Mouse (Mus musculus) CH12.LX (cell line): ENCODE measurements around the gene Jak1. TPM values are rescaled to one million over a fixed set of nuclear protein-coding genes. Genes with fewer than 3 reads are reported as not detected.

Experiments used
- DNase-seq: peaks from one replicate; pipeline ENCODE4 v3.0.0-alpha.2; 2013; ENCODE audit errors: extremely low read depth
- H3K27ac ChIP-seq: 2 replicates; pipeline ENCODE4 v1.5.1; 2012; ENCODE audit warnings: low read depth, mild to moderate bottlenecking, control low read depth, moderate library complexity; ENCODE audit not compliant: insufficient read depth
- H3K27me3 ChIP-seq: replicated peaks from 2 replicates; pipeline ENCODE3; 2012; ENCODE audit warnings: inconsistent platforms
- H3K36me3 ChIP-seq, 2 experiments: replicated peaks in 1 of 2; 2 replicates each; pipeline versions ENCODE3 to v1.6.1; 2012; ENCODE audit warnings: inconsistent platforms in 1 of 2, low read length in 1 of 2, mild to moderate bottlenecking in 1 of 2, mixed read lengths in 1 of 2, moderate library complexity in 1 of 2; ENCODE audit not compliant: control insufficient read depth in 1 of 2, insufficient read depth in 1 of 2
- H3K4me1 ChIP-seq, 2 experiments: 2 replicates each; pipeline ENCODE4 v1.6.1; 2012; ENCODE audit warnings: inconsistent platforms in 1 of 2, moderate library complexity in 1 of 2; ENCODE audit not compliant: insufficient read depth in 2 of 2, control insufficient read depth in 1 of 2
- H3K4me2 ChIP-seq: 2 replicates; pipeline ENCODE4 v1.6.1; 2012; ENCODE audit warnings: low read depth, mild to moderate bottlenecking, control low read depth; ENCODE audit not compliant: poor library complexity, insufficient read depth, severe bottlenecking
- H3K4me3 ChIP-seq, 3 experiments: fragments of 150-350 bp in 1 of 3; sonication (generic) in 1 of 3; replicated peaks in 1 of 3; 2 replicates each; pipeline versions ENCODE3 to v1.5.1; 2011 to 2012; ENCODE audit warnings: low read depth in 2 of 3, low read length in 2 of 3, mild to moderate bottlenecking in 2 of 3, moderate library complexity in 2 of 3, control low read depth in 1 of 3, improper control_type of control experiment in 1 of 3, inconsistent platforms in 1 of 3, mixed read lengths in 1 of 3; ENCODE audit not compliant: poor library complexity in 1 of 3
- H3K79me2 ChIP-seq: replicated peaks from 2 replicates; pipeline ENCODE4 v1.6.1; 2012; ENCODE audit warnings: mild to moderate bottlenecking, moderate library complexity; ENCODE audit not compliant: control insufficient read depth, poor library complexity, insufficient read depth, severe bottlenecking; ENCODE audit errors: extremely low read depth
- H3K9ac ChIP-seq: 2 replicates; pipeline ENCODE4 v1.6.1; 2012; ENCODE audit warnings: low read depth, mild to moderate bottlenecking, control low read depth, moderate library complexity; ENCODE audit not compliant: insufficient read depth
- H3K9me3 ChIP-seq: replicated peaks from 2 replicates; pipeline ENCODE3; 2012; ENCODE audit warnings: low read length, inconsistent platforms, mixed read lengths
- BHLHE40 ChIP-seq: IDR thresholded peaks from 2 replicates; pipeline ENCODE4 v1.6.1; 2011; ENCODE audit warnings: mild to moderate bottlenecking, low read depth, low read length, improper control_type of control experiment
- CHD1 ChIP-seq: IDR thresholded peaks from 2 replicates; pipeline ENCODE4 v1.6.1; 2012; ENCODE audit warnings: low read depth, low read length, improper control_type of control experiment, inconsistent platforms
- CHD2 ChIP-seq: IDR thresholded peaks from 2 replicates; pipeline ENCODE4 v1.6.1; 2011; ENCODE audit warnings: low read length, improper control_type of control experiment
- CTCF ChIP-seq, 2 experiments: IDR thresholded peaks in 1 of 2; conservative IDR thresholded peaks in 1 of 2; 2 replicates each; pipeline ENCODE4 v1.5.1; 2011 to 2012; ENCODE audit warnings: low read depth in 2 of 2, low read length in 2 of 2, improper control_type of control experiment in 1 of 2, inconsistent platforms in 1 of 2, mild to moderate bottlenecking in 1 of 2, moderate library complexity in 1 of 2
- E2F4 ChIP-seq: IDR thresholded peaks from 2 replicates; pipeline ENCODE4 v1.6.1; 2011; ENCODE audit warnings: low read depth, low read length, improper control_type of control experiment; ENCODE audit not compliant: insufficient replicate concordance
- EP300 ChIP-seq: IDR thresholded peaks from 2 replicates; pipeline ENCODE4 v1.6.1; 2011; ENCODE audit warnings: low read length, improper control_type of control experiment
- GABPA ChIP-seq: IDR thresholded peaks from 2 replicates; pipeline ENCODE4 v1.6.1; 2012; ENCODE audit warnings: low read depth, low read length, improper control_type of control experiment, inconsistent platforms; ENCODE audit not compliant: insufficient replicate concordance
- JUN ChIP-seq: IDR thresholded peaks from 2 replicates; pipeline ENCODE4 v1.6.1; 2011; ENCODE audit warnings: low read depth, mild to moderate bottlenecking, low read length, improper control_type of control experiment, moderate library complexity; ENCODE audit not compliant: insufficient read depth
- KAT2A ChIP-seq: IDR thresholded peaks from 2 replicates; pipeline ENCODE4 v1.6.1; 2012; ENCODE audit warnings: low read length, improper control_type of control experiment, inconsistent platforms; ENCODE audit not compliant: insufficient replicate concordance
- MYC ChIP-seq: IDR thresholded peaks from 2 replicates; pipeline ENCODE4 v1.6.1; 2011; ENCODE audit warnings: low read depth, mild to moderate bottlenecking, improper control_type of control experiment, low read length
- NRF1 ChIP-seq: IDR thresholded peaks from 2 replicates; pipeline ENCODE4 v1.6.1; 2014; ENCODE audit warnings: low read depth, mild to moderate bottlenecking, inconsistent platforms, low read length, improper control_type of control experiment, moderate library complexity
- POLR2A ChIP-seq: IDR thresholded peaks from 2 replicates; pipeline ENCODE4 v1.6.1; 2011; ENCODE audit warnings: low read depth, mild to moderate bottlenecking, improper control_type of control experiment, low read length
- POLR2AphosphoS2 ChIP-seq: IDR thresholded peaks from 2 replicates; pipeline ENCODE4 v1.6.1; 2011; ENCODE audit warnings: low read depth, low read length, improper control_type of control experiment
- RAD21 ChIP-seq: IDR thresholded peaks from 2 replicates; pipeline ENCODE4 v1.6.1; 2011; ENCODE audit warnings: low read depth, mild to moderate bottlenecking, low read length, improper control_type of control experiment, moderate library complexity
- SIN3A ChIP-seq: IDR thresholded peaks from 2 replicates; pipeline ENCODE4 v1.6.1; 2012; ENCODE audit warnings: low read length, improper control_type of control experiment, inconsistent platforms
- SMC3 ChIP-seq: IDR thresholded peaks from 2 replicates; pipeline ENCODE4 v1.6.1; 2011; ENCODE audit warnings: low read depth, low read length, improper control_type of control experiment
- USF1 ChIP-seq: IDR thresholded peaks from 2 replicates; pipeline ENCODE4 v1.6.1; 2014; ENCODE audit warnings: low read depth, mild to moderate bottlenecking, inconsistent platforms, low read length, improper control_type of control experiment
- ZC3H11A ChIP-seq: IDR thresholded peaks from 2 replicates; pipeline ENCODE4 v1.6.1; 2012; ENCODE audit warnings: low read depth, mild to moderate bottlenecking, inconsistent platforms, low read length, improper control_type of control experiment
- ZMIZ1 ChIP-seq: IDR thresholded peaks from 2 replicates; pipeline ENCODE4 v1.6.1; 2012; ENCODE audit warnings: low read depth, mild to moderate bottlenecking, inconsistent platforms, low read length, improper control_type of control experiment
- dilution Hi-C: fragments of 300-500 bp; cut with MboI; formaldehyde crosslinking; loops from 2 replicates; pipeline ENCODE4 v1.14.3; 2020; ENCODE audit warnings: low sequenced_read_pairs; ENCODE audit not compliant: extremely low pct_unique_long_range_greater_than_20kb, extremely low pct_ligation_motif_present
- in situ Hi-C: fragments of 300-500 bp; cut with MboI; formaldehyde crosslinking; loops from 3 replicates; pipeline ENCODE4 v1.14.3; 2019; ENCODE audit warnings: low sequenced_read_pairs, low pct_ligation_motif_present, low pct_unique_long_range_greater_than_20kb, mixed read lengths
- polyA plus RNA-seq: library from polyadenylated mRNA; unstranded; fragments of >175 nt; gene quantifications from 2 replicates; pipeline ENCODE4 v1.2.1, GENCODE M21; 2012; ENCODE audit warnings: low read depth; ENCODE audit not compliant: insufficient read length
- total RNA-seq, 2 experiments: library from RNA; depleted of rRNA; stranded (reverse); fragments of 300-350 nt in 1 of 2; fragments of >200 nt in 1 of 2; gene quantifications; 2 replicates each; pipeline ENCODE4 v1.2.3; 2012 to 2014

Gene Jak1
- total and polyA plus RNA-seq, 3 experiments: 28.6 to 51.4 (median 33.9) TPM

DNA sequence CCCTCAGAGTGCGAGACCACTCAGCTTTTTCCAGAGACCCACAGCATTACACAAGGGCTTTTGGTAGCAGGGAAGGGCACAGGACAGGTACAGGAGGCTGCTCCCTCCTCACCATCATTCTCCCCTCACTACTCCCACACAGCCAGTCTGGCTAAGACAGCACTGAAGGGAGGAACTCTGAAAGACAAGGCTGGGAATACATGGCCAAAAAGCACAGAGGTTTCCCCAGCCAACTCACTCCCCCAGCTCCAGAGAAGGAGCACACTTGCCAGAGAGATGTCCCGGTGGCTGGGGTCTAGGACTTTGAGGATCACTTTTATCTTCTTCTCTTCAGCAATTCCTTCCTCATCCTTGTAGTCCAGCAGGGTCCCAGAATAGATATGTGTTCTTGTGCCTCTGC, 100.9 kb downstream of the Jak1 start:
- Histone ChIP-seq H3K4me2 (no peak overlapping the region), H3K79me2 (no peaks in the 10 kb centered on the region), H3K36me3 (peaks cover 52 to 100% of the 10 kb centered on the region in 2 experiments), H3K27me3 (no peaks in the 10 kb centered on the region), H3K4me1 (peaks cover 0 to 9% of the 10 kb centered on the region in 2 experiments; a peak in 2 of 4 replicates), H3K27ac (no peak overlapping the region), H3K9me3 (no peaks in the 10 kb centered on the region), H3K9ac (no peak overlapping the region), H3K4me3 (no peak overlapping the region)
- dilution Hi-C loops (no loop called here), in situ Hi-C loops (loop anchor here (10.0 kb wide), 1 partner anchor 161 kb away; no protein-coding TSS in a partner anchor)
- TF ChIP-seq CHD1 (no peak), GABPA (no peak), POLR2A (no peak), ZMIZ1 (no peak), JUN (no peak)
- no peak for DNase-seq

- dilution Hi-C loops (no loop called here), in situ Hi-C loops (loop anchor here (10.0 kb wide), 1 partner anchor 164 kb away; no protein-coding TSS in a partner anchor)
- Histone ChIP-seq H3K4me3 (no peak overlapping the region), H3K79me2 (no peaks in the 10 kb centered on the region), H3K4me2 (no peak overlapping the region), H3K9ac (no peak overlapping the region), H3K36me3 (peaks cover 70 to 98% of the 10 kb centered on the region in 2 experiments), H3K4me1 (peaks cover 0 to 6% of the 10 kb centered on the region in 2 experiments; a peak in 2 of 4 replicates), H3K9me3 (no peaks in the 10 kb centered on the region), H3K27me3 (no peaks in the 10 kb centered on the region), H3K27ac (no peak overlapping the region)
- no peak for DNase-seq
- TF ChIP-seq CTCF (conservative IDR thresholded peaks at IDR 0.05 in 1 of 2, IDR thresholded peaks at IDR 0.05 in 1 of 2; ENCODE audit: low read depth in 2 of 2, low read length in 2 of 2) (no peak), POLR2AphosphoS2 (no peak), CHD1 (no peak), GABPA (no peak), ZC3H11A (no peak), MYC (no peak), RAD21 (no peak), E2F4 (no peak), SMC3 (no peak), NRF1 (no peak)
Observed at GRCm38 (mm10) chr4:101160821-101161220, 104.3 kb downstream of the Jak1 start.

DNA sequence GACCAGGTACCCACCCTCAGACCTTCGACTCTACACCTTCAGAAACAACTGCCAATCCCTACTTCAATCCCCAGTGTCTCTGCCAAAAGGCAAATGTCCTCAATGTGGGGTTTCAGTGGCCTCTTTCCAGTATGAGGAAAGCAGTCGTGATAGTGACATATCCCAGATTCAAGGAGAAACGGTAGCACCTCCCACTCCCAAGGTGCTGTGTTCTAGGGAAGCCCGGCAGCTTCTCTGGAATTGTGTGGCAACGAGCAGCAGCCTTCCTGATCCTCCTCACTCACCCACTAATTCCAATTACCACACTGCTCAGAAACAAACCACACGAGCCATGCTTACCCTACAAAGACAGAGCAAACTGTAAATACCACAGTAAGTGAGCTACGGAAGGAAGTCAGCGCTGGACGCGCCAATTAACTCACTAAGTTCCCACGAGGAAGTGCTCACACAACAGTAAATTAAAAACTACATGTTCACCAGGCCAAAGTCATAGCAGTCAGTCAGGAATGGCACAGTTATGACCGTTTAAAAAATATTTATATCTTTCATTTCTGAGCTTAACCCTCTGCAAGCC, 105.8 kb downstream of the Jak1 start:
- Histone ChIP-seq H3K27ac (no peak overlapping the region), H3K27me3 (no peaks in the 10 kb centered on the region), H3K4me1 (peaks cover 0 to 16% of the 10 kb centered on the region in 2 experiments; a peak in 2 of 4 replicates), H3K36me3 (peaks cover 72 to 98% of the 10 kb centered on the region in 2 experiments), H3K79me2 (no peaks in the 10 kb centered on the region), H3K9ac (no peak overlapping the region), H3K4me3 (no peak overlapping the region), H3K4me2 (no peak overlapping the region), H3K9me3 (no peaks in the 10 kb centered on the region)
- TF ChIP-seq ZMIZ1 (no peak), KAT2A (no peak), ZC3H11A (no peak), EP300 (no peak), CHD2 (no peak), CHD1 (no peak), USF1 (no peak), POLR2AphosphoS2 (no peak), SIN3A (no peak), BHLHE40 (no peak)
- in situ Hi-C loops: no loop called here
- dilution Hi-C loops: no loop called here
- no peak for DNase-seq
